Mouse (Mus musculus): Measurements from ENCODE around the gene Fam110c.
"Not testable (repeated sequence)": the region's sequence is repeated elsewhere in the genome, so short reads cannot be mapped to it uniquely, and the experiment has no call there.

Fam110c gene

DNA sequence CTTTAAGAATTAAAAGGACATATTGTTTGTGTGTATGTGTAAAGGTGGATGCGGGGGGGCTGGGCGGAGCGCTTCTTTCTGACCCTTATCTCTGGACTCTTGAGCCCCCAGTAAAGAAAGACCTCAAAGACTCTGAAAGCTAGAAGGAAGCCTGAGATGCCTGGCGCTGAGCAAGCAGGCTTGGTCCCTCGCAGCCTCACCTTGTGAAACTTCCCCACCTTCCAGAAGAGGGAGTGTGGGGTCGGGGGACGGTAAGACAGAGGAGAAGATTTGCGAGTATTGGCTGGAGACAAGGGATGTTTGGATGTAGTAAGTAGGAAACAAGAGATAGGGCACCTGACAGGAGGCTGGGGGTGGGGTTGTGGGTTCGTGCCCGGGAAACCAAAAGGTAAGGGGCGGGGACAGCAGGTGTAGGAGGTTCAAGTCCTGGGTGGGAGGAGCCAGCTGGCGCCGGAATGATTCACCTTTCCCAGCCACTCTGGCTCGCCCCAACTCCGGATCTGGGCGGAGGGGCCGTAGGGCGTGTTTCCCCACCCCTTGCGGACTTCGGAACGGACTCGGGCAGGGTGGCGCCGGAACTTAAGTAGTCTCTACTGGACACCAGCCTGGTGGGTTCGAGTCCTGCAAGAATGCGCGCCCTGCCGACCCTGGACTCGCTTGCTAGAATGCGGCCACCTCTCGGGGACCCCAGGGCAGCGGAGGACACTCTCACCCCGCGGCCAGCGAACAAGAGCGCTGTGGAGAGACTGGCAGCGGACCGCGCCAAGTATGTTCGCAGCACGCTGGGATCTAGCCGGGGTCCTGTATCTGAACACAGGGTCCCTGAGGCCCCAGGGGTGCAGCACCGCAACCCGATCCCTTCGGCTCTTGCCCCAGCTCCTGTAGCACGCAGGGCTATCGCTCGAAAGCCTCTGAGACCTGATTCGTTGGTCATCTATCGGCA, at the start of gene Fam110c:
Fam110c (plus strand) TSS at position 450 of the 943 bp plus-strand sequence.
- no peak; the same call in 1 of the 2 replicates for ATAC-seq (ENCODE audit: insufficient number of reproducible peaks, low FRiP score, low TSS enrichment)

- no peak for ATAC-seq (ENCODE audit: insufficient number of reproducible peaks, low FRiP score, low TSS enrichment)
Observed at GRCm38 (mm10) chr12:31026423-31026822, 47.2 kb upstream of the Fam110c start.

GRCm38 (mm10) chr12:31052066-31052465, 21.6 kb upstream of the Fam110c start:
- ATAC-seq (ENCODE audit: insufficient number of reproducible peaks, low FRiP score, low TSS enrichment): no peak

GRCm38 (mm10) chr12:31056291-31056864, 17.3 kb upstream of the Fam110c start:
- ATAC-seq (ENCODE audit: insufficient number of reproducible peaks, low FRiP score, low TSS enrichment): no peak

GRCm38 (mm10) chr12:31059393-31059853, 14.2 kb upstream of the Fam110c start:
- no peak for ATAC-seq (ENCODE audit: insufficient number of reproducible peaks, low FRiP score, low TSS enrichment)

- no peak for ATAC-seq (ENCODE audit: insufficient number of reproducible peaks, low FRiP score, low TSS enrichment)
Observed at GRCm38 (mm10) chr12:31060245-31060644, 13.4 kb upstream of the Fam110c start.

DNA sequence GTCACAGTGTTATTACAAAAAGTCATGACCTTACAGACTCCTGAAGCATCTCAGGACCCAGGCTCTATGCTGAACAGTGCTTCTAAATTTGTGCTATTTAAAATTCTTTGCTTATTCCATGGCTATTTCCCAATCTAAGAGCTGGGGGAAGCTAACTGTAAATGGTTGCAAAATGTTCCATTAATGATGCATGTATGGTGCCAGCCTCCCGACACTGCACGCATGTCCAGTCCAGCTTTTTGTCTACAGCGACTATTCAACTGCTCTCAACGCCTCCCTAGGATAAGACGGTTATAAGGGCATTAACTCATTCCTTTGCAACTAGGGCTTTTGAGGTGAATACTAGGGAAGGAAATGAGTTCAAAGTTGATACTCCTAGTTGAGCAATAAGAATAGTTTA, 2.4 kb upstream of the Fam110c start:
- no peak for ATAC-seq (ENCODE audit: insufficient number of reproducible peaks, low FRiP score, low TSS enrichment)

DNA sequence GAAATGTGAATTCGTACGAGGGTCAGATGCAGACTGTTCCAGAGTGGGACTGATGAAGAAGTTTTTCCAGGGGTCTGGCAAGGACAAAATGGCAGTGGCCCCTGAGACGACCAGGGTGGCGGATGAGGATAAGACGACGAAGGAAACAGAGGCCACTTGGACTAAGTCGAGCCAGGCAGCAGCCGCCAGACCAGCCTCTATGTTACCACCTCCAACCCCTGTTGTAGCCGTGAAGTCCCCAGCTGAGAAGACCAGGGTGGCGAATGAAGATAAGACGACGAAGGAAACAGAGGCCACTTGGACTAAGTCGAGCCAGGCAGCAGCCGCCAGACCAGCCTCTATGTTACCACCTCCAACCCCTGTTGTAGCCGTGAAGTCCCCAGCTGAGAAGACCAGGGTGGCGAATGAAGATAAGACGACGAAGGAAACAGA, 710 bp downstream of the Fam110c start:
- ATAC-seq (ENCODE audit: insufficient number of reproducible peaks, low FRiP score, low TSS enrichment): not testable (repeated sequence)

DNA sequence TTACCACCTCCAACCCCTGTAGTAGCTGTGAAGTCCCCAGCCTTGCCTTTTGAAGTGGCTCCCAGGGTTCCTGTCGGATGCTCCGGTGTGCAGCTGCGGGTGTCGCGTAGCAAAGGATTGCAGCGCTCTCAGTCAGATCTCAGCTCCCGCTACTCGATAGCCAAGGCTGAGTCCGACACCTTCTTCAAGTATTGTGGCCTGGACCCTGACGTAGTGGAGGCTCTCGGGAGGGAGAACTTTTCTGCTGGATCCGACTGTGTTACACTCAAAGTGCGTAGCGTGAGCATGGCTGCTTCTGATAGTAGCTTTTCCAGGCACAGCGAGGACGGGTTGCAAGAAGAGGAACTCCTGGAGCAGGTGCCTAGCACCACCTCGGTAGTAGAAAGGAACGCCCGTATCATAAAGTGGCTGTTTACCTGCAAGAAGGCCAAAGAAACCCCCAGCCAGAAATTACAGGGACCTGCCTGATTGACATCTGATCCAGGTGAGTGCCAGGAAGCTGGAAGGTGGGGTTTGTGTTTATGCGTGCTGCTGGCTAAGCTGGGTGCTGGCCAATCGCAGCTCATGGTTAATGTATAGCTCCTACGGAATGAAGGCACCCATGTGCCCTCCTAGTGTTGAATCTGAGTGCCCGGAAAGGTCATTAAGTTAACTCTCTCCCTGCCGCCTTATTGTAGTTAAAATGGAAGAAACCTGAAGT, 1.3 kb downstream of the Fam110c start:
- ATAC-seq (ENCODE audit: insufficient number of reproducible peaks, low FRiP score, low TSS enrichment): peak; percentile 24; the same call in 1 of the 2 replicates

- ATAC-seq (ENCODE audit: insufficient number of reproducible peaks, low FRiP score, low TSS enrichment): no peak
Observed at GRCm38 (mm10) chr12:31077020-31077419, 3.4 kb downstream of the Fam110c start.

DNA sequence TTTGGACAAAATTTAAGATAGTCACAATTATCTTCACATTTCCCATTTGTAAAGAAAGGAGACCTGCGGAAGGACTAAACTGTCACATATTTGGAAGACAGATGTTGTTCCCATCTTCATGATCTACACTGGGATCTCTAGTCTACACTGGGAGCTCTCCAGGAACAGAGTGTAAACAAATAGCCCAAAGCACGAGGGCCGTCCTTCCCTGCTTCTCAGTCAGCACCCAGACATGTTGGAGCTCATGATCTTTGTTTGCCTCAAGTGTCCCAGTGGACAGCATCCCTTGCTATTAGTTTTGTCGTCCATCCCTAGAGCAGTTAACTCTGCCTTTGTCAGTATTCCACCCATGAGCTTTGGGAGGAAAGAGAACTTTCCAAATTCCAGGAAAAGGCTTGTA, 4.4 kb downstream of the Fam110c start:
- ATAC-seq (ENCODE audit: insufficient number of reproducible peaks, low FRiP score, low TSS enrichment): no peak

- ATAC-seq (ENCODE audit: insufficient number of reproducible peaks, low FRiP score, low TSS enrichment): no peak
Observed at GRCm38 (mm10) chr12:31080352-31080751, 6.7 kb downstream of the Fam110c start.

DNA sequence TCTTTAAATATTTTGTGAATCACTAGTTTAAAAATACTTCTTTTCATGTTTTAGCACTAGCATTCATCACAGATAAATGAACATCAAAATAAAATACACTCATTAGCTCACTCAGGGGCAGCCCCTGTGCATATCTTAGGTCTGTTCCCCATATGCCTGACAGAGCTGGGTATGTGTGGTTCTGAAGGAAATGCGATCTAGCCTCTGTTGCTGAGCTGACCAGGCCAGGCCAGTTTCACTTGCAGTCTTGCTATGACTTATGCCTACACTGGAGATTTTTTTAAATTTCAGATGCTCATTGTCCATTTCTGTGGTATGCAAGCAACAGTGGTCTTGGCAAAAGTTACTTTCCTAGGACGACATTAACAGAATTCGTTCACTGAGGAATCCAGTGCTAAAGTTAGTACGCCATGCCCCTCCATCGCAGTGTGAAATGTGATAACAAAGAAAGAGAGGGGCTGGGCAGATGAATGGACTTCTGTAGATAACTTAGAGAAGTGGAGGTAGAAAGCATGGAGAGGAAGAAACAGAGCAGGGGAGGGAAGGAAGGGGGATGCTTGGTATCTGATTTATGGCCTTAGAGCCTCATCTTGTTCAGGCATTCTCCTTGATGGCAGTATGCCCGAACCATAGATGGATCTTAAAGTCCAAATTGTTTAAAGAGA, 7.4 kb downstream of the Fam110c start:
- ATAC-seq (ENCODE audit: insufficient number of reproducible peaks, low FRiP score, low TSS enrichment): no peak

- ATAC-seq (ENCODE audit: insufficient number of reproducible peaks, low FRiP score, low TSS enrichment): no peak
Observed at GRCm38 (mm10) chr12:31083007-31083406, 9.3 kb downstream of the Fam110c start.

GRCm38 (mm10) chr12:31083407-31083806, 9.7 kb downstream of the Fam110c start:
- no peak for ATAC-seq (ENCODE audit: insufficient number of reproducible peaks, low FRiP score, low TSS enrichment)

GRCm38 (mm10) chr12:31087060-31087459, 13.4 kb downstream of the Fam110c start:
- no peak for ATAC-seq (ENCODE audit: insufficient number of reproducible peaks, low FRiP score, low TSS enrichment)

DNA sequence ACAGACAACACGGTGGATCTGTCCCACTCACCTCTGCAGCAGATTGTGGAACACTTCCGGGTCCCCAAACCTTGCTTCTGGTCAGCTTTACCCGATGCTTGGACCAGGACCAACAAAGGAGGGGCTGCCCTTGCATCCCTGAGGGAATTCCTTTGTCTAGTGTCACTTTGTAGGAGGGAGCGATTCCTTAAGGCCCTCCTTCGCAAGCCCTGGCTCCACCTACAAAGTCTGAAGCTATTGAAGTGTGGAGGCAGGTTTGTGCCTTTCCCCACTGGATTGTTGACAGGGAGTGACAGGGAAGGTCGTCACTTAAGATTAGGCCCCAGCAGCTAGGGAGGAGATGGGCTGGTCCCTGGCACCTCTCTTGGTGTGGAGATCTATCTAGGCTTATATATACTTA, 16.7 kb downstream of the Fam110c start:
- no peak for ATAC-seq (ENCODE audit: insufficient number of reproducible peaks, low FRiP score, low TSS enrichment)

DNA sequence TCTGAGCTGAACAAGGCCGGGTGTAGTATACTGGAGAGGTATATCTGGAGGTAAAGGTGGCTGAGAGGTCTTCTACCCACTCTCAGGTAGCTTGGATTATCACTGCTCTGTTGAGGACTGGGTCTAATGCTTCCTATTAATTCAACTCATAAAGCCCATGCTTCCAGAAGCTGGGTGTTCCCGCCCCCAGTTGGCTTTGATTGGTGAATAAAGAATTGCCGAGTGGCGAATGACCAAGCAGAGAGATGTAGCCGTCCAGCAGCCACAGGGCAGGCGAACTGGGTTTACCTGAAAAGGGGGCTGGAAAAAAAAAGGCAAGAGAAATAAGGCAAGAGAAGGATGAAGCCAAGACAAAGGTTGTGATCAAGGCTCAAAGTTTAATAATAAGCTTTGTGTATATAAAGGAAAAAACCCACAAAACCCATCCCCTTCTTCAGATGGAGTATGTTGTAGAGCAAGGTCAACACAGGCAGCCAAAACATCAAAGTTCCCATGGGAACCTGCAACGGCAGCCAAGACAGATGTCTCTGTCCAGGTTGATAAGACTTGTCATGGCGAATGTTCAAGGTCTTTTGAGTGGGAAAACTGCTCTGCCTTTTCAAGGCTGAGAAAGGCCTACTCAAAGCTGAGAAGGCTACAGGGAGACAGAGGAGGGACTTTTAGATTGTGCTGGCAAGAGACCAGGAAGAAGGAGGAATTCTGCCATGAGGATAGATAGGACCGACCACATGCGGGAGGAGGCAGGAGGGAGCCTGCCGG, 17.4 kb downstream of the Fam110c start:
- ATAC-seq (ENCODE audit: insufficient number of reproducible peaks, low FRiP score, low TSS enrichment): no peak

DNA sequence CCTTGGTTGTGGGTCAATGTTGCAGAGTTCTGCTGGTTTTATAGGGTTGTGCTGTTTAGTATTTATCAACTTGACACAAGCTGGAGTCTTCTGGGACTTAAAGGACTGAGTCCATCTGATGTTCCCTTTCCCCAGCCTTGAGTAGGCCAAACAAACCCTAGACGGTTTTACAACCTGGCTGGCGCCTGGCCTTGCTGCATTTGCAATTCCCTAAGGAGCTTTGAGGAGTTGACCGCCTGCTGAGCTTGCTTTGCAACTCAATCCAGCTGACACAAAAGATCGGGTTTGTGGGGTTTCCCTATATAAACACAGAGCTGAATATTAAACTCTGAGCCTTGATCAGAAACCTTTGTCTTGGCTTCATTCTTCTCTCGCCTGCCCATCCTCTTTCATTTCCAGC, 18.8 kb downstream of the Fam110c start:
- ATAC-seq (ENCODE audit: insufficient number of reproducible peaks, low FRiP score, low TSS enrichment): no peak

GRCm38 (mm10) chr12:31097185-31097584, 23.5 kb downstream of the Fam110c start:
- no peak for ATAC-seq (ENCODE audit: insufficient number of reproducible peaks, low FRiP score, low TSS enrichment)

Measured in cerebellum, adult (tissue).